Mouse (Mus musculus) layer of hippocampus, postnatal 25 days (tissue): ENCODE results near the gene Ifitm6. TPM values are rescaled to one million over a fixed set of nuclear protein-coding genes. Genes with fewer than 3 reads are reported as not detected.
"Not testable (repeated sequence)": the region's sequence is repeated elsewhere in the genome, so short reads cannot be mapped to it uniquely, and the experiment has no call there.

ENCODE experiments used
- DNase-seq, 2 experiments: peaks; one replicate each; pipeline ENCODE4 v3.0.0; 2022; ENCODE audit warnings: mixed read lengths in 2 of 2, low spot score in 1 of 2; ENCODE audit errors: extremely low spot score in 1 of 2
- total RNA-seq, 2 experiments: library from RNA; stranded (reverse); gene quantifications; 2 replicates each; pipeline ENCODE4 v1.2.3; 2021

Ifitm6 gene
- total RNA-seq, 2 experiments from 2014 or later: not detected

DNA sequence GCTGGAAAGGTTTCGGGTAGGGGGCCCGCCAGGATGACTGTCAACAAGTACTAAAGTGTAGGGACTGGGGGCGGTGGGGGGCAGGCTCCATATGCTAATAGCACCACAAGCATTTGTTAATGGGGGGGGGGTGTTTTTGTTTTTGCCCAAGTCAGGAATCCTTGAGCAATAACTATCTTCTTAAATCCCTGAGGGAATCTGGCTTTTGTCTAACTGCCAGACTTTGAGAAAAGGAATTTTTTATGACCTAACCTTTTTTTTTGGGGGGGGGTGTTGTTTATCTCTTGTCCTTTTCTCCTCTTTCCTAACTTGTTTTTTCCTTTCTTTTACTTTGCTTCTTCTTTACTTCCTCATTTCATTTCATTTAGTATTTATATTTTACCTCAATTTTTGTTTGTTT, 42.3 kb downstream of the Ifitm6 start:
- DNase-seq: no peak

DNA sequence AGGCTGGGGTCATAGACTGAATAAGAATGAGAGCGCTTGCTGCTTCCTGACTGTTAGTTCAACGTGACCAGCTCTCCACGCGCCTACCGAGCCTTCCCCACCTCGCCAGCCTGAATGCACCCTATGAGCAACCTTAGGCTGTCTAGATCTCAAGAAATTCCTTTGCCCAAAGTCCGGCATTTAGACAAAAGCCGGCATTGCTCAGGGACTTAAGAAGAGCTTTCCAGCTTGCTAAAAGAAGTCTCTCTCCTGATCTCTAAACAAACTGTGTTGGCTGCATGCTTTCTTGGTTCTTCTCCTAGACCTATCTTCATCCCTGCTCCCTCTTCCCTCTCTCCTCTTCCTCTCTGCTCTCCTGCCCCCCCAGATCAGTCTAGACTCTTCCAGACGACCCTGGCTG, 42.8 kb downstream of the Ifitm6 start:
- DNase-seq: no peak

DNA sequence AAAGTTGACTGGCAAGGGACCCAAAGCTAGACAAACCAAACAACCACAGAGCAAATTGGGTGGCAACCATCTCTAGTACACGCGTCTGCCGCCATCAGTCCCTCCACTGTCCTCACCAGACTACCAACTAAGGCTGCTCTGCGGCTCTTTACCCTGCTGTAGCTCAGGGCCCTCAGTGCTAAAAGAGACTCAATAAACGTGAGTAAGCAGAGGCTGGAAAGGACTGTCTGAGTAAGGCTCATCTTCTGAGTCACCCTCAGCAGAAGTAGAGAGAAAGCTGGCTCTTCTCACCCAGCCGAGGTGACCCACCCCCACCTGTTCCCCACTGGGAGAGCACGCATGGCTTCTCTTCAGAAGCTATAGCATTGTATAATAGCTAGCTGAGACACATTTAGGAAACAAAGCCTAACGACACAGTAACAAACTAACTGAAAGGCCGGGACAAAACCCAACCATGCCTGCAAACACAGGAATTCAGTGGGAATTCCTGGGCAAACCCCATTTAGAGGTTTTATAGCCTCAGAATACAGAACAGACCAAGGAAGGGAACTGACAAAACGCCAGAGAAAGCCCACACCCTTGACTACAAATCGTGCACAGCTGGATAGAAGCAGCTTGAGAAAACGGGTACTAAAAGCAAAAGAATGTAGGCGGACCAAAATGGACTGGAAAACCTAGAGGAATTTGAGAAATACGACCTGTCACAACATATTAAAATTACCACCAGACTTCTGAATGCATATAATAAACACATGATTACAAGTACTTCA, 44.1 kb downstream of the Ifitm6 start:
- DNase-seq: no peak

DNA sequence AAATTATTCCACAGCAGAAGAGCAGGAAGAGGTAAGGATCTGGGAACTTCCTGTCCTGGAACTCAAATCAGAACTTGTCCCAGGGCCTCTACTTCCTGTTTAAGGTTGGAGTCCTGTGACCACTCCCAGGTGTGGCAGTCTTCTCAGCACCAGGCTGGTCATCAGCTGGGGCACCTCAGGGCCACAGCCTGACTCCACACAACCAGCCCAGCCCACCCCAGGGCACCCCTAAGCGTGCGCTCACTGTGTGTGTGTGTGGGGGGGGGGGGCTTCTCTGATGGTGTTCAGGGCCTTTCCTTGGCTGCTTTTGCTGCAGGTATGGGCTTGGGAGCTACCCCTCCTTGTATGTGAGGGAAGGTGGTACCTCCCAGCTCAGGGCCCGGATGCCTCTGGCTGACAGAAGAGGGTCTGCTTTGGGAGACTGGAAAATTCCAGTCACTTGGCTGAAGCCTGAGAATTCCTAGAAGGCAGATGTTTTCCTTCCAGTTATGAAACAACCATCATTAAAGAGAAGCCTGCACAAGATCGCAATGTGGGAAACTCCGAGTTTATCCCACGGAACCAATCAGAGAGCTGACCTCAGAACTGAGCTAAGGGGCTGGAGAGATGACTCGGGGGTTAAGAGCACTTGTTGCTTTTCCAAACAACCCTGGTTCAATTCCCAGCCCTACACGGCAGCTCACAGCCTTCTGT, 46.1 kb downstream of the Ifitm6 start:
- DNase-seq: no peak

DNA sequence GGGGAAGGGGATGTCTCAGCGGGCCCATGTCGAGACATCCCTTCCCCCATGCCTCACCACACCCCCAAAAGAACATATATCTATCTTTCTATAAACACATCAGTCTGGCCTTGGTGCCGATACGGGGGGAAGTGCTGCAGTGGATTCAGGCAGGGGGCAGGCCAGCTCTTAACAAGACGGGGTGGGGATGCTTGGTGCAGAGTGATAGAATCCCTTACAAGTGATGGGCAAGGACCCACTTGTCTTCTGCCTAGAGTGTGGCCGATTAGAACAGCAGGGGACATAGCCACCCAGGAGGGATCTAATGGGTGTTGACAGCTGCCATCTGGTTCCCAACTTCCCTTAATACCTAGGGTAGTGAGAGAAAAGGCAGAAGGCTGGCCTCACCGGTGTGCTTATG, 46.8 kb downstream of the Ifitm6 start:
- DNase-seq: no peak

GRCm38 (mm10) chr7:140968710-140969109, 49.0 kb downstream of the Ifitm6 start:
- not testable (repeated sequence) for DNase-seq

DNA sequence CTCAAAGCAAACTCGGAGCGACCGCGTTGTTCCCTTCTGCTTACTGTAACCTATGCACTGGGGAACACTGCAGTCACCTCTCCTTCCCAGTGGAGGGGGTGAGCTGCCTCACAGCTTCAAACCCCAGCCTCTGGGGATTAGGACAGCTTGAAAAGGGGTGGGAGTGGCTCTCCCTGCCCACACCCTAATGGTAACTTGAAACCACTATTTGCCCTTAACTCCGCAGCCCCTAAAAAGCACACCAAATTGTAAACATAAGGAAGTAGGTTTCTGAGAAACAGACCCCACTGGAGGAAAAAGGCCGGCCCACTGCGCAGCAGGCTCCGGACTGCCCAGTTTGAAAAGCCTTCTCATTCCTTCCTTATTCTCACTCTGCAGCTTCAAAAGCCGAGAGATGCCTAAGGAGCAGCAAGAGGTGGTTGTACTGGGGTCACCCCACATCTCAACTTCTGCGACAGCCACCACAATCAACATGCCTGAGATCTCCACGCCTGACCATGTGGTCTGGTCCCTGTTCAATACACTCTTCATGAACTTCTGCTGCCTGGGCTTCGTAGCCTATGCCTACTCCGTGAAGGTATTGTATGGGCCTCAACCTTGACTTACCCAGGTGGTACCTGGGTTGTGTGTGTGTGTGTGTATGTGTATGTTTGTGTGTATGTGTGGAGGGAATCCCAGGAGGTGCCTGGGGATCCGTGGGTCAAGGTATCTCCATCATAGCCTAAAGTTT, 49.7 kb downstream of the Ifitm6 start:
- DNase-seq: no peak

DNA sequence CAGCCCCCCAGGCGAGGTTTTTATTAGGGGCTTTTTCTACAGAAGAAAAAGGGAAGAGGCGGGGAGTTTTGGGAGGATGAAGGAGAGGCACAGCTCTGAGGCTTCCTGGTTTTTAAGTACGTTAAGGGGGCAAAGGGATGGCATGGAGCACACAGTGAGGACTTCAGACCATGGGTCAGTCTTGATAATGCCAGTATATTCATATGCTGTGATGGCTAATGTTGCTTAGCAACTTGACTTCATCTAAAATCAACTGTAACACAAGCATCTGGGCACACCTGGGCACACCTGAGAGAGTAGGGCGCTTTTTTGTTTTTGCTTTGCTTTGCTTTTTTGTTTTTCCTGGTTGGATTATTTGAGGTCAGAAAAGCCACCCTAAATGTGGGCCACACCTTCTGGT, 50.8 kb downstream of the Ifitm6 start, which contains the start of gene Ifitm1:
Gene Ifitm1 (plus strand): TSS at position 301 of the 400 bp plus-strand sequence.
- DNase-seq: no peak

Other genes starting within 250 kb of the Ifitm6 start
- not detected for gene Syce1, start 230.1 kb downstream of the Ifitm6 start, total RNA-seq
- 10 to 100 TPM; 11.6 to 13.6 TPM for gene Zfp941, start 195.7 kb downstream of the Ifitm6 start, total RNA-seq
- 1 to 10 TPM; 1.6 to 1.7 TPM for gene Urah, start 182.9 kb downstream of the Ifitm6 start, total RNA-seq
- not detected for gene Scgb1c1, start 172.4 kb downstream of the Ifitm6 start, total RNA-seq
- not detected for gene Odf3, start 170.1 kb downstream of the Ifitm6 start, total RNA-seq
- gene Gm45785, start 161.6 kb downstream of the Ifitm6 start, total RNA-seq: not detected
- gene Ric8a, start 161.0 kb downstream of the Ifitm6 start, total RNA-seq: 10 to 100 TPM; 79.1 to 86.5 TPM
- gene Bet1l, start 160.3 kb downstream of the Ifitm6 start, total RNA-seq: 10 to 100 TPM; 26.6 to 29.6 TPM
- gene Psmd13, start 136.0 kb downstream of the Ifitm6 start, total RNA-seq: 100 to 1,000 TPM; 107 to 117 TPM
- gene Sirt3, start 135.6 kb downstream of the Ifitm6 start, total RNA-seq: 10 to 100 TPM; 67.0 to 77.5 TPM
- 1 to 10 TPM; 1.3 to 2.8 TPM for gene Cox8b, start 117.5 kb downstream of the Ifitm6 start, total RNA-seq
- gene Nlrp6, start 97.0 kb downstream of the Ifitm6 start, total RNA-seq: under 1 TPM; 0.21 to 0.37 TPM
- 1 to 10 TPM; 4.0 to 7.1 TPM for gene Pgghg, start 76.5 kb downstream of the Ifitm6 start, total RNA-seq
- gene Ifitm5, start 67.6 kb downstream of the Ifitm6 start, total RNA-seq: not detected
- gene Gm45717, start 62.0 kb downstream of the Ifitm6 start, total RNA-seq: not detected
- gene Ifitm2, start 61.9 kb downstream of the Ifitm6 start, total RNA-seq: 10 to 100 TPM in 1 of 2 experiments, 1 to 10 TPM in 1; 9.7 to 13.4 TPM
- gene Ifitm1, start 50.7 kb downstream of the Ifitm6 start, total RNA-seq: 1 to 10 TPM; 1.3 to 1.5 TPM
- 10 to 100 TPM; 11.9 to 13.8 TPM for gene Ifitm3, start 7.2 kb downstream of the Ifitm6 start, total RNA-seq
- not detected for gene Gm17387, start 11.2 kb upstream of the Ifitm6 start, total RNA-seq
- 10 to 100 TPM; 80.7 to 96.2 TPM for gene B4galnt4, start 43.2 kb upstream of the Ifitm6 start, total RNA-seq
- not detected for gene Pkp3, start 60.3 kb upstream of the Ifitm6 start, total RNA-seq
- gene Sigirr, start 82.6 kb upstream of the Ifitm6 start, total RNA-seq: 1 to 10 TPM; 1.9 to 3.2 TPM
- gene Ano9, start 99.9 kb upstream of the Ifitm6 start, total RNA-seq: not detected
- gene Ptdss2, start 104.5 kb upstream of the Ifitm6 start, total RNA-seq: 10 to 100 TPM; 58.7 to 61.1 TPM
- gene Rnh1, start 154.9 kb upstream of the Ifitm6 start, total RNA-seq: 10 to 100 TPM; 32.5 to 36.5 TPM
- 100 to 1,000 TPM; 193 to 235 TPM for gene Hras, start 176.1 kb upstream of the Ifitm6 start, total RNA-seq
- 1 to 10 TPM; 4.5 to 6.1 TPM for gene Lrrc56, start 176.2 kb upstream of the Ifitm6 start, total RNA-seq
- not detected for gene Lmntd2, start 196.2 kb upstream of the Ifitm6 start, total RNA-seq
- under 1 TPM; 0.64 to 0.80 TPM for gene Rassf7, start 197.9 kb upstream of the Ifitm6 start, total RNA-seq
- gene Phrf1, start 210.9 kb upstream of the Ifitm6 start, total RNA-seq: 10 to 100 TPM; 67.1 to 71.1 TPM
- 1 to 10 TPM in 1 of 2 experiments, under 1 TPM in 1; 0.91 to 1.9 TPM for gene Irf7, start 248.6 kb upstream of the Ifitm6 start, total RNA-seq